Mouse (Mus musculus) heart, postnatal 0 days (tissue): ENCODE data around the gene Usb1. TPM values are rescaled to one million over a fixed set of nuclear protein-coding genes. Genes with fewer than 3 reads are reported as not detected.

Source experiments
- ATAC-seq: fragments of 200-750 bp; cut with Nextera tagmentation; 2 replicates; pipeline ENCODE4 v1.8.0; 2017; ENCODE audit warnings: low read depth, moderate number of reproducible peaks, moderate library complexity; ENCODE audit not compliant: insufficient read depth
- DNase-seq: peaks from one replicate; pipeline ENCODE4 v3.0.0-alpha.2; 2016; ENCODE audit warnings: low spot score
- H3K27ac ChIP-seq: fragments of 300-500 bp; sonication (generic); 2 replicates; pipeline ENCODE4 v1.5.1; 2014; ENCODE audit warnings: low read depth, mild to moderate bottlenecking
- H3K27me3 ChIP-seq: fragments of 300-500 bp; sonication (generic); 2 replicates; pipeline ENCODE4 v1.6.1; 2014; ENCODE audit warnings: low read length, mixed read lengths; ENCODE audit not compliant: control insufficient read depth, insufficient read depth
- H3K36me3 ChIP-seq: fragments of 300-500 bp; sonication (generic); replicated peaks from 2 replicates; pipeline ENCODE4 v1.6.1; 2014; ENCODE audit warnings: low read length, mixed read lengths; ENCODE audit not compliant: control insufficient read depth, insufficient read depth
- H3K4me1 ChIP-seq: fragments of 300-500 bp; sonication (generic); 2 replicates; pipeline ENCODE4 v1.6.1; 2014; ENCODE audit warnings: antibody characterized with exemption; ENCODE audit not compliant: control insufficient read depth, insufficient read depth
- H3K4me2 ChIP-seq: fragments of 300-500 bp; sonication (generic); 2 replicates; pipeline ENCODE4 v1.6.1; 2014; ENCODE audit warnings: low read depth, mild to moderate bottlenecking, low read length, moderate library complexity
- H3K4me3 ChIP-seq: fragments of 300-500 bp; sonication (generic); 2 replicates; pipeline ENCODE4 v1.5.1; 2014; ENCODE audit warnings: low read depth, low read length
- H3K9ac ChIP-seq: fragments of 300-500 bp; sonication (generic); replicated peaks from 2 replicates; pipeline ENCODE4 v1.6.1; 2014; ENCODE audit warnings: low read depth, low read length, mixed read lengths
- H3K9me3 ChIP-seq: fragments of 300-500 bp; sonication (generic); replicated peaks from 2 replicates; pipeline ENCODE4 v1.6.1; 2016; ENCODE audit warnings: low read length; ENCODE audit not compliant: control insufficient read depth
- CTCF ChIP-seq: IDR thresholded peaks from 2 replicates; pipeline ENCODE4 v1.5.1; 2016; ENCODE audit warnings: antibody characterized with exemption, control low read depth, low read depth
- EP300 ChIP-seq: IDR thresholded peaks from 2 replicates; pipeline ENCODE4 v1.6.1; 2016; ENCODE audit warnings: antibody characterized with exemption, low read depth
- WGBS: fragments of 180-500 bp; shearing (Covaris S2); extraction: QIAGEN DNeasy Blood & Tissue Kit; methylation state at CpG from one replicate; pipeline ENCODE4 v1.1.7; 2014; 5-methylcytosine and 5-hydroxymethylcytosine counted together
- polyA plus RNA-seq: library from polyadenylated mRNA; unstranded; fragments of >200 nt; fragmentation: Nextera tagmentation; extraction: Ambion mirVana; gene quantifications from 2 replicates; pipeline ENCODE4 v1.2.1, GENCODE M21; 2015
- total RNA-seq: library from RNA; depleted of rRNA; stranded (reverse); fragments of >200 nt; gene quantifications from 2 replicates; pipeline ENCODE4 v1.2.3, GENCODE M21; 2014; ENCODE audit warnings: low replicate concordance

Gene Usb1
- total and polyA plus RNA-seq, 2 experiments from 2014 or later: 28.8 to 49.0 TPM

DNA sequence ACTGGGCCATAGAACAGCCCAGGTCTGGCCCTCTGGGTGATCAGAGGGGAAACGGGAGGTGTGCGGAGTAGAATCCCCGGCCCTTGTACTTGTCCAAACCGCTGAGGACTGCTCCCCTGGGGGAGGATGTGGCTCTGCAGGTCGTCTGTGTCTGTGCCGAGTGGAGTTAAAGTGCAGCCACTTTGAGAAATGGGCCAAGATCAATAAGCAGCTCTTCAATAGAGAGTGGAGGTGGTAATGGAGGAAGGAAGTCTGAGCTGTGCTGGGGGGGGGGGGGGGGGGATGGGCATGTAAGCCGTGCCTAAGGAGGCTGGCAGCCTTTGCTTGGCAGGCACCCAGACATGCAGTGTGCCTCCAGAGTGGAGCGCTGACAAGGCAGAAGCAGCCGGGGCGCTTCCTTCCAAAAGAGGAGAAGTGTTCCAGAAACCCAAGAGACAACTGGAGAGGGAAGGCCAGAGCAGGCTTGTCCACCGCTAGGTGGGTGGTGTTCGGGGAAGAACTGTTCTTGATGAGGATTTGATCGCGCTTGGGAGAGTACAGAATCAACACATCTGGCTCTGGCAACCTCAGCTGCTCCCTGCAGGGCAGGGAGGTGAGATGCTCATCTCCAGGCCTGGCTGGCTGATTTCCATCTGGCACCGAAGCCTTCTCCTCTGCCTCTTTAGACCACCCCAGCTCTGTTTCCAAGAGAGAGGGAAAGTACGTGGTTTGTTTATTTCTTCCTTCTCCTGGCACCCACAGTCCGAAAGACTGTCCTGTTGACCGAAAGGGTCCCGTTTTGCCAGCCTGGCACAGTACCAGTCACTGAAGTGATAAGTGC lies 16.9 kb downstream of the Usb1 start:
- H3K9me3 ChIP-seq: no peaks in the 10 kb centered on the region
- no peak overlapping the region; the same call in 1 of the 2 replicates for H3K9ac ChIP-seq
- peaks cover 16% of the 10 kb centered on the region for H3K36me3 ChIP-seq
- ATAC-seq (peak; percentile 25; the same call in 1 of the 2 replicates), DNase-seq (peak; percentile 65)
- H3K27ac ChIP-seq: peak overlapping the region; percentile 52; the same call in 1 of the 2 replicates
- peak overlapping the region; percentile 8; the same call in 1 of the 2 replicates for H3K4me3 ChIP-seq
- H3K4me2 ChIP-seq: peak overlapping the region; percentile 41
- H3K4me1 ChIP-seq: peaks cover 36% of the 10 kb centered on the region
- TF ChIP-seq EP300: no peak
- TF ChIP-seq CTCF: peak; percentile 10; the same call in 1 of the 2 replicates
- H3K27me3 ChIP-seq: no peaks in the 10 kb centered on the region
- 20% methylated on average over 19 of the region's 19 CpGs for WGBS

DNA sequence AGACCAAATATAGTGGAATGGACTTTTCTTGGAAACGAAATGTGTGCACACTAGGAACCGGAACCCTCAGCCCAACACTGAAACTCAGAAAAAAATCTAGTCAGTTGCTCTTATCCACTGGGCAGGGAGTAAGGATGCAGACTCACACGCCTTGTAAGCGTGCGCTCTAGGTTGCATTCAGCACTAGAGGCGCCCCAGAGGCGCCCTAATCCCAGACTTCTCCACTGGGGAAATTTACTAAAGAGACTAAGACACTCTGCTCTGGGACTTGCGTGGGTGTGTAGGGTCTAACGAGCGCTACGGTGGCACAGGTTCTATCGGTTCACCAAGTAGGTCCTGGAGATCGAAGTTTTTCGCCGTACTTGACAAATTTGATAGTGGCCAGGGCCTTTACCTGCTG lies 19.4 kb downstream of the Usb1 start:
- H3K4me1 ChIP-seq: peaks cover 60% of the 10 kb centered on the region
- ATAC-seq: peak; percentile 38
- H3K27me3 ChIP-seq: no peaks in the 10 kb centered on the region

DNA sequence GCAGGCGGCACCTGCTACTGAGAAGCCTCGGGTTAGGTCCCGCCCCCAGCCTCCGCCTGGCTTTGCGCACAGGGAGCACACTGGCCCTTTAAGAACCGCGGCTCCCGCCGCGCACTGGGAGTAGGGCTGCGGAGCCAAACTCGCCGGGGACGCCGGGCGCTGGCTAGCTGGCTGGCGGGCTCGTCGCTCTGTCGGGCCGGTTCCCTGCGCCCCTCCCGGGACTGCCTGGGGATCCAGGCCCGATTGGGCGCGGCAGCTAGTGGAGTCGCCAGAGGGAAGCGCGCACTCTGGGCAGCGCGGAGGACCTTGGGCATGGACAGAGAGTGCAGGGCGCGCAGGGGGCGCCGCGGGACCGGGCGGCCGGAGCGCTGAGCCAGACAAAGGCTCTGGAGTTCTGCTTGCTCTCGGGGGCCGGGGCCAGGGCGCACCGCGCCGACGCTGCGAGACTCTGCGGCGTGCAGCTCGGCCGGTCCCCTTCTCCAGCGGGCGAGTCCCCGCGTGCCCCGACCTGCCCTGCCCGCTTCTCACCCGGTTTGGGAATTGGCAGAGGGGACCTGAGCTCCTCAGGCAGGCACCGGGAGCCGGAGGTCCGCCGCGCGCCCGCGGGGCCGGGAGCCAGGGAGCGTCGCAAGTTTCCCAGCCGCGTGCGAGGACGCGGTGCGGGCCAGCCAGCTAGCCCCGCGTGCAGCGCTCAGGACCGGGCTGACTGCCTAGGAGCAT lies 20.2 kb downstream of the Usb1 start, which contains the start of gene Mmp15:
Mmp15 (plus strand) TSS at position 118 of the 720 bp plus-strand sequence.
- under 1% methylated on average over 73 of the region's 80 CpGs for WGBS
- Histone ChIP-seq H3K9ac (peak within 1 kb of the TSS; percentile 92), H3K36me3 (no peaks in the 10 kb centered on the region; the same call in 1 of the 2 replicates), H3K4me1 (peaks cover 62% of the 10 kb centered on the region), H3K9me3 (no peaks in the 10 kb centered on the region), H3K27me3 (no peaks in the 10 kb centered on the region), H3K27ac (peak within 1 kb of the TSS; percentile 92), H3K4me2 (peak within 1 kb of the TSS; percentile 76), H3K4me3 (peak within 1 kb of the TSS; percentile 83)
- ATAC-seq (peak; percentile 83), DNase-seq (peak; percentile 81)
- TF ChIP-seq CTCF (peak; percentile 5; the same call in 1 of the 2 replicates), EP300 (no peak)

More for the DNA sequence above, 19.4 kb downstream of the Usb1 start:
- TF ChIP-seq EP300: no peak
- peak; percentile 35; the same call in 1 of the 2 replicates for TF ChIP-seq CTCF
- Histone ChIP-seq H3K9ac (peak overlapping the region; percentile 92), H3K36me3 (no peaks in the 10 kb centered on the region; the same call in 1 of the 2 replicates), H3K27ac (peak overlapping the region; percentile 92), H3K9me3 (no peaks in the 10 kb centered on the region), H3K4me3 (peak overlapping the region; percentile 83), H3K4me2 (peak overlapping the region; percentile 76)
- DNase-seq: peak; percentile 67
- WGBS: 1% methylated on average over 15 of the region's 15 CpGs

DNA sequence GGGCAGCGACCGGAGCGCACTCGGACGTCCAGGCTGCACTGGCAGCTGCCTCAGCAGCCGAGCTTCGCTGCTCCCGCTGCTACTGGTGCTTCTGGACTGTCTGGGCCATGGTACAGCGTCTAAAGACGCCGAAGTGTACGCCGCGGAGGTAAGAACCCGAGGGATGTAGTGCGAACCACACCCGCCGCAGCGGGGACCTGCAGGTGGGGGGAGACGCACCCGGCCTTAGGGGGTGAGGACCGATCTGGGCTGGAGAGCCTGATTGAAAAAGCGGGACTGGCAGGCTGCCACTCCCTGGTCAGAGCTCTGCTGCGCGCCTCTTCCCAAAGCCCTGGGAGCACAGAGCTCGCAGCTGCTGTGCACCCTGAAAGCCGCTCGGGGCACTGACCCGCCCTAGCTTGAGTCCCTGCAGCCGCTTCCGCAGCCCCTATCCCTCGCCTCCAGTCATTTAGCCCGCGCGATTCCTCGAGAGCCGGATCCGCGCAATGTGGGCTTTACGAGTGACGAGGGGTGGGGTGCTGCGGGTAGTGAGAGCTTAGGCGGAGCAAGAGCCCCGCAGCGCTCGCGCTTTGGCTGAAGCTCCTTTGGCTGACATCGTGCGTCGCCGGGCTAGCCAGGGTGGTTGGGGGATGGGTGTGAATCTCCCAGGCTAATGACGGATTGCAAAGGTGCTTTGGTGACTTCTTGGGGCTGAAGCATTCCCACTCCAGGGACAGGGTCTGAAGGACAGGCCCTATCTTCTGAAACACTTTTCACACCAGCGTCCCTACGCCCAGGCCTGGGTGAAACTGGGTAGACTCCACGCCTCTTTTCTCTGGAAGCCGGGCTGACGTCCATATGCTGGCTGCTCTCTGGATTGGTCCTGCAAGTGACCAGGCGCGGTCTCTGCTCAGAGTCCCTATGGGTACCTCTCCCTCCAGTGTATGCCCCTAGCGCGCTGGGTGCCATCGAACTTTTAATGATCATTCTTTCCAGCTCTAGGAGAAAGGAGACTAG lies 21.1 kb downstream of the Usb1 start:
- no peak for TF ChIP-seq CTCF
- no peak for TF ChIP-seq EP300
- DNase-seq (no peak), ATAC-seq (peak; percentile 35)
- 2% methylated on average over 62 of the region's 62 CpGs for WGBS
- no peaks in the 10 kb centered on the region for H3K9me3 ChIP-seq
- peaks cover 68% of the 10 kb centered on the region for H3K4me1 ChIP-seq
- no peaks in the 10 kb centered on the region for H3K27me3 ChIP-seq
- no peaks in the 10 kb centered on the region; the same call in 1 of the 2 replicates for H3K36me3 ChIP-seq
- peak overlapping the region; percentile 92 for H3K27ac ChIP-seq
- peak overlapping the region; percentile 76 for H3K4me2 ChIP-seq
- peak overlapping the region; percentile 92 for H3K9ac ChIP-seq
- H3K4me3 ChIP-seq: peak overlapping the region; percentile 83
